Mouse (Mus musculus): ENCODE measurements around the gene Traf6. TPM values are rescaled to one million over a fixed set of nuclear protein-coding genes. Genes with fewer than 3 reads are reported as not detected.
A peak's percentile ranks its signal among the peaks of the same experiment; 100 is the strongest.

Gene Traf6
- polyA plus RNA-seq, 1 experiment, result 11.8 TPM

- H3K27ac ChIP-seq (ENCODE audit: insufficient read depth, low read length), result no peak overlapping the region
- TF ChIP-seq POLR2A (IDR thresholded peaks at IDR 0.05; ENCODE audit: low read depth, low read length) (no peak), CTCF (IDR thresholded peaks at IDR 0.05; ENCODE audit: borderline replicate concordance, insufficient read depth, low read length) (no peak)
- no peaks in the 10 kb centered on the region for H3K4me1 ChIP-seq (ENCODE audit: control insufficient read depth, insufficient read depth, low read length)
- H3K4me3 ChIP-seq (ENCODE audit: insufficient read depth, low read length), result no peak overlapping the region
These were observed 25.2 kb upstream of the Traf6 start for GRCm38 (mm10) chr2:101652921-101653597.

DNA sequence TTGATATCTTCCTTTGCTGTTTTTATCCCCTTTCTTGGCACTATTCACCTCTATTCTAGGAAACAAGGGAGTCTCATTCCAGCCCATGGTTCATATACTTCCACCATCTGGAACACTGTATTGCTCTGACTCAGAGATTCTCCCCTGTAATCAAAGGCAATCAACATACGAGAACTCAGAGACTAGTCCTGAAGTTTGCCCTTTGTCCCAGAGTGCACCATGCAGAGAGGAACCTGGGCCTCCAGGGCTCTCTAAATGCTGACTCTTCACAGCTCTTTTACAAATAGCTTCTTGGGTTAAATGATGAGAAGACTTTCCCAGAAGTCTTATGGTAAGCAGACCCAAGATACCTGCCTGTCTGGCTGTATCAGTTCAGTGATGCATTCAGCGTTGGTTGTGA is 17.7 kb upstream of the Traf6 start:
- Histone ChIP-seq H3K4me1 (ENCODE audit: control insufficient read depth, insufficient read depth, low read length) (no peaks in the 10 kb centered on the region), H3K4me3 (ENCODE audit: insufficient read depth, low read length) (no peak overlapping the region), H3K27ac (ENCODE audit: insufficient read depth, low read length) (no peak overlapping the region)
- TF ChIP-seq POLR2A (IDR thresholded peaks at IDR 0.05; ENCODE audit: low read depth, low read length) (no peak), CTCF (IDR thresholded peaks at IDR 0.05; ENCODE audit: borderline replicate concordance, insufficient read depth, low read length) (no peak)

DNA sequence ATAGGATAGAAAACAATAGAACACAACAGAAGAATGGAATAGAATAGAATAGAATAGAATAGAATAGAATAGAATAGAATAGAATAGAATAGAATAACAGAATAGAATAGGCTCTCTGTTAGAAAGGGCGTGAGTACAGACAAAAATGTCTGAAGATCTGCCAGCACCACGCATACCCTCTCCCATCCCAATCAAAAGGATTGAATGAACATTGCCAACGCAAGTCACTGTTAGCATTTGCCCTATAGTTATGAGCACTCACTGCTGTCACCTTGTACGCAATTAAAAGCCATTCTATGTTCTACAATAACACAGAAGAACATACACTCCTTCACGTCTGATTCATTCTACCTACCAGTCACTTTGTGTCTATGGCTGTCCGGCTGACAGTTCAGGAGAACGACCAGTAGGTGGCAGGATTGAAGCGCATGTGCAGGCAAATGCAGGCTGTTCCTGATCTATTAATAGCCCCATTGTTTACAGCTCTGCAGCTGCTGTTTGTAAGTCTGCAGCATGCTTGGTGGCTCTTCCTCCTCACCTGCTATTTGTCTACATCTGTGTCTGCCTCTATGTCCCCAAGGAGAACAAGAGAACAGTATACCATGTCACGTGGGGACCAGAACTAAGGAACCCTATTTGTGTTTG is 13.0 kb upstream of the Traf6 start:
- Histone ChIP-seq H3K4me3 (ENCODE audit: insufficient read depth, low read length) (no peak overlapping the region), H3K4me1 (ENCODE audit: control insufficient read depth, insufficient read depth, low read length) (no peaks in the 10 kb centered on the region), H3K27ac (ENCODE audit: insufficient read depth, low read length) (no peak overlapping the region)
- TF ChIP-seq CTCF (IDR thresholded peaks at IDR 0.05; ENCODE audit: borderline replicate concordance, insufficient read depth, low read length) (peak; percentile 86; the same call in 1 of the 2 replicates), POLR2A (IDR thresholded peaks at IDR 0.05; ENCODE audit: low read depth, low read length) (no peak)

DNA sequence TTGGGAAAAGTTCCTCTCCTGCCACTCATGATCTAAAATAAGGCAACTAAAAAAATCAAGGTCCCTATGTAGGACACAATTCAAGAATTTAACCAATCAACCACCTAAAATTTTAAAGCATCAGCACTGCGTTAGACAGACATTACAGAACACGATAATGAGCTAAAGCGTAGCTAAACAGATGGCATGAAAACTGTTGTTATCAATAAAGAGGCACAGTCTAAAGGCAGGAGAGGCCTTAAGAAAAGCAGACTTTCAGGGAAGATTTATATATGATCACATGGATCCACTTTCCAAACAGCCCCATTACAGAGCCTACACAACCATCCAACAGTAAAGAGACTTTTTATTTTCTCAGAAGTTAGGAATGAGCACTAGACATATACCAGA is 12.5 kb upstream of the Traf6 start:
- TF ChIP-seq POLR2A (IDR thresholded peaks at IDR 0.05; ENCODE audit: low read depth, low read length) (no peak), CTCF (IDR thresholded peaks at IDR 0.05; ENCODE audit: borderline replicate concordance, insufficient read depth, low read length) (no peak)
- H3K27ac ChIP-seq (ENCODE audit: insufficient read depth, low read length), result no peak overlapping the region

GRCm38 (mm10) chr2:101668751-101669150 is 9.5 kb upstream of the Traf6 start:
- no peak overlapping the region for H3K27ac ChIP-seq (ENCODE audit: insufficient read depth, low read length)
- no peaks in the 10 kb centered on the region for H3K4me1 ChIP-seq (ENCODE audit: control insufficient read depth, insufficient read depth, low read length)
- TF ChIP-seq POLR2A (IDR thresholded peaks at IDR 0.05; ENCODE audit: low read depth, low read length) (no peak), CTCF (IDR thresholded peaks at IDR 0.05; ENCODE audit: borderline replicate concordance, insufficient read depth, low read length) (no peak)
- no peak overlapping the region for H3K4me3 ChIP-seq (ENCODE audit: insufficient read depth, low read length)

More for the DNA sequence above, 12.5 kb upstream of the Traf6 start:
- no peaks in the 10 kb centered on the region for H3K4me1 ChIP-seq (ENCODE audit: control insufficient read depth, insufficient read depth, low read length)
- H3K4me3 ChIP-seq (ENCODE audit: insufficient read depth, low read length), result no peak overlapping the region

- H3K4me1 ChIP-seq (ENCODE audit: control insufficient read depth, insufficient read depth, low read length), result no peaks in the 10 kb centered on the region
- H3K4me3 ChIP-seq (ENCODE audit: insufficient read depth, low read length), result no peak overlapping the region
- H3K27ac ChIP-seq (ENCODE audit: insufficient read depth, low read length), result no peak overlapping the region
- TF ChIP-seq CTCF (IDR thresholded peaks at IDR 0.05; ENCODE audit: borderline replicate concordance, insufficient read depth, low read length), result no peak
- TF ChIP-seq POLR2A (IDR thresholded peaks at IDR 0.05; ENCODE audit: low read depth, low read length), result no peak
These were observed 4.7 kb upstream of the Traf6 start for GRCm38 (mm10) chr2:101673547-101673946.

DNA sequence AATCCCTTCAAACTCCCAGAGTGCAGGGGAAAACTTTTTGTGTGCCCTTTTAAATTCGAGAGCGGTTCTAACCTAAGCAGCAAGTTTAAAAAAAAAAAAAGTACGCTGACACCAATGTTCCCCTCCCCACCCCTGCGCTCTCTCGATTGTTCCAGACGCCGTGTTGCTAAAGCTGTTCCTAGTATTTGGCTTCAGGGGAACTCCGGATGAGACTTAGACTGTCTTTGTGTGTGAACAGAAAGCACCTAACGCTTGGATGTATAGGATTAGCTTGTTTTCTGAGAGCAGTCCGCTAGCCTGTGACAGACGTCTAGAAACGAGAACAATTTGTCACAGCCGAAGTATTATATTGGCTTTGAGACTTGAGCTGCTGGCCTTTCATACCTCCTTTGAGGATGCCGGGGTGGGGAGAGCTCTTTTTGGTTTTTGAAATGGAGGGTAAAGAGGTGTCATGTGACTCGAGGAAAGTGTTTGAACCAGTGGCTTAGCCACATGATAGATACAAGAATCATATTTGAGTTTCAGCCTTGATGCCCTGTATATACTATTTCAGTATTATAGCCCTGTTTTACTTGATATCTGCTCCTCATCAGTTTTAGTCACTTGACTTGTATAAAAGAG is 1.0 kb downstream of the Traf6 start:
- Histone ChIP-seq H3K4me1 (ENCODE audit: control insufficient read depth, insufficient read depth, low read length) (no peaks in the 10 kb centered on the region; the same call in 1 of the 2 replicates), H3K4me3 (ENCODE audit: insufficient read depth, low read length) (peak overlapping the region; percentile 81), H3K27ac (ENCODE audit: insufficient read depth, low read length) (no peak overlapping the region)
- no peak for TF ChIP-seq POLR2A (IDR thresholded peaks at IDR 0.05; ENCODE audit: low read depth, low read length)
- no peak for TF ChIP-seq CTCF (IDR thresholded peaks at IDR 0.05; ENCODE audit: borderline replicate concordance, insufficient read depth, low read length)

DNA sequence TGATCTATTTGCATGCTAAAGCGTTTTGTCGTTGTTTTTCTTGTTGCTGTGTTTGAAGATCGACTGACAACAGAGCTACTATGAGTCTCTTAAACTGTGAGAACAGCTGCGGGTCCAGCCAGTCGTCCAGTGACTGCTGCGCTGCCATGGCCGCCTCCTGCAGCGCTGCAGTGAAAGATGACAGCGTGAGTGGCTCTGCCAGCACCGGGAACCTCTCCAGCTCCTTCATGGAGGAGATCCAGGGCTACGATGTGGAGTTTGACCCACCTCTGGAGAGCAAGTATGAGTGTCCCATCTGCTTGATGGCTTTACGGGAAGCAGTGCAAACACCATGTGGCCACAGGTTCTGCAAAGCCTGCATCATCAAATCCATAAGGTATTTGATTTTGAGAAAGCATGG is 6.2 kb downstream of the Traf6 start:
- no peak overlapping the region for H3K4me3 ChIP-seq (ENCODE audit: insufficient read depth, low read length)
- H3K27ac ChIP-seq (ENCODE audit: insufficient read depth, low read length), result no peak overlapping the region
- no peak for TF ChIP-seq POLR2A (IDR thresholded peaks at IDR 0.05; ENCODE audit: low read depth, low read length)
- TF ChIP-seq CTCF (IDR thresholded peaks at IDR 0.05; ENCODE audit: borderline replicate concordance, insufficient read depth, low read length), result no peak
- no peaks in the 10 kb centered on the region; the same call in 1 of the 2 replicates for H3K4me1 ChIP-seq (ENCODE audit: control insufficient read depth, insufficient read depth, low read length)

DNA sequence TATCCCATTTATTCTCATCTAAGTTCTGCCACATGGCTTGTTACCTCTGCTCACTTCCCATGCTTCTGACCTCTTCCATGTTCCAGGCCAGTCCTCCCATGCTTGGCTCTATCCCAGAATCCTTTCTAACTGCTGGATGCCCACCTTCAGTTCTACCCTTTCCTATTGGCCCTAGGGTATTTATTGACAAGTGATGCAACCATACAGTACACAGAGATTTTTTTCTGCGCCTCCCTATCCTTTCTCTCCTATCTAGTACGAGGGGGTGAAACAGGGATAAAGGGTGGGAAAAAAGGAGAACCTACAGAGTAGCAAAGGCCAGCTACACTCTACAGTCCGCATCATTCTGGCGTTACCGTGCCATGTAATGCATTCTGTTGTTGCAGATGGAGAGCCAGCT is 9.8 kb downstream of the Traf6 start:
- H3K27ac ChIP-seq (ENCODE audit: insufficient read depth, low read length), result no peak overlapping the region
- no peaks in the 10 kb centered on the region for H3K4me1 ChIP-seq (ENCODE audit: control insufficient read depth, insufficient read depth, low read length)
- H3K4me3 ChIP-seq (ENCODE audit: insufficient read depth, low read length), result no peak overlapping the region
- TF ChIP-seq POLR2A (IDR thresholded peaks at IDR 0.05; ENCODE audit: low read depth, low read length) (no peak), CTCF (IDR thresholded peaks at IDR 0.05; ENCODE audit: borderline replicate concordance, insufficient read depth, low read length) (no peak)

All from embryonic fibroblast, embryonic 13.5 days (primary cell).